Mouse (Mus musculus): ENCODE data around the gene Adgrd1.

The Adgrd1 gene

DNA sequence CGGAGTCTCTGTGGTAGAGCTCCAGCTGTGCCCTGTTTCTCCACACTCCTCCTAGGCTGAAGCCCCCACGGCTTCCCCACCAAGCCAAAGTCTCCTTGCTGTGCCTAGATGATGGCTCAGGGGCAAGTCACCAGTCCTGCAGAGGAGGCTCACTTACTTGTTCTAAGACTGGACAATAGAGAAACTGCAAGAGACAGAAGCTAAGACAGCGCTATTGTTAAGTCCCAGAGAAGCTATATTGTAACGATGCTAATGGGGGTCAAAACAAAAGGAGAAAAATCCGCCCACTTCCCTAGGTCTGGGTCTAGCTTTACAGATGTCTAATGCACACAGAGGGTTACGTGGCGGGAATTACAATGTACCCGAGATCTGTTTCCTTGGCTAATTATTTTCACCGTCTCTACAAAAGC is 59.4 kb downstream of the Adgrd1 start:
- DNase-seq (ENCODE audit: low spot score in 2 of 2) = no peak

DNA sequence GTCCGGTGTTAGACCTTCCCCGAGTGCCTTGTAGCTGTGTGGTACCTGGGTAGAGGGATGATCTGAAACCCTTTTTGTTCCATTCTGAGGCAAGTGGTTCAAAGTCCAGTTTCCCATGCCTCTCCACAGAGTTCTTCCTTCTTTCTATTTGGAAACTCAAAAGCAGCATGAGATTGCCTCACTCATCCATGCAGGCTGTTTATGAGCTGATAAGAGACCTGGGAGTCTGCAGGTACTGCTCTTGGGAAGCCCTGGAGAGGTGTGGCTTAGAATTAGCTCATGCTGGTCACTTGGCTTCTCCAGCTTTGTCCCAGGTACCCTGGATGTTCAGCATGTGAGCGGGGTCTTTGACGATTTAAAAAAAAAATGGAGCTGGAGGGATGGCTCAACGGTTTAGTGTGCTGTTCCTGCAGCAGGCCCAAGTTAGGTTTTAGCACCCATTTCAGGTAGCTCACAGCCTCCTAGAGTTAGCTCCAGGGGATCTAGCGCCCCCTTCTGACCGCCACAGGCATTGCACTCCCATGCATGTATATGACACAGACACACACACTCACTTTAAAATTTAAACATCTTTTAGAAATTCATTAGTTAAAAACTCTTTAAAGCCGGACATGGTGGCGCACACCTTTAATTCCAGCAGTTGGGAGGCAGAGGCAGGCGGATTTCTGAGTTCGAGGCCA is 65.0 kb downstream of the Adgrd1 start:
- no peak for DNase-seq (ENCODE audit: low spot score in 2 of 2)

DNA sequence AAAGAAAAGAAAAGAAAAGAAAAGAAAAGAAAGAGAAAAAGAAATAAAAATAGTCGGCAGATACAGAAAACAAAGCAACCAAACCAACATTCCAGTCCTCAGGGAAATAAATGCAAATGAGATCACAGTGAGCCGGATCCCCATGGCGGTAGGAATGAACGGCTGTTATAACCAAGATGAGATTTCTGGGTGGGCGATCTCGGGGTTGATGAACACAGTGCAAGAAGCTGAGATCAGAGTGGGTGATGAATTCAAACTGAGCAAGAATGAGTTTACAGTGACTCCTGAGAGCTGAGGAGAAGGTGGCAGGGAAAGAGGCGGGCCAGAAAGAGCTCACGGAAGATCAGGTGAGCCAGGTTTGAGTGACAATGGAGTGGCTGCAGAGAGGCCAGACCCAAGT is 66.9 kb downstream of the Adgrd1 start:
- no peak for DNase-seq (ENCODE audit: low spot score in 2 of 2)

DNA sequence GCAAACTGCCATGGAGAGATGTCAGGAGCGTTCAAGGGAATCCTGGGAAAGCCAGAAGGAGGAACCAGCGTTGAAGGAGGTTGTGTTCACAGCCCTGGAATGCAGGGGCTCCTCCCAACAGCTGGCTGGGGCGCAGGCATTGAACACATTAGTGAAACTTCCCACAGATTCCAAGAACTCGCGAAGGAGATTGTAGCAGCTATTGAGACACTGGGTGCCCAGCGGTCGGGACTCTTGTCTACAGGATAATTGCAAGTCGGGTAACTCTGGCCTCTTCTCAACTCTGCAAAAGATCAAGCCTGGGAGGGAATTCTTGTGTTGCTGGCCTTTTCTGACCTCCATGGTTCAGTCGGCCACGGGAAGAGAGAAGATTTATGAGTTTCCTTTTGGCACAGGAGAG is 67.5 kb downstream of the Adgrd1 start:
- DNase-seq (ENCODE audit: low spot score in 2 of 2) = no peak

DNA sequence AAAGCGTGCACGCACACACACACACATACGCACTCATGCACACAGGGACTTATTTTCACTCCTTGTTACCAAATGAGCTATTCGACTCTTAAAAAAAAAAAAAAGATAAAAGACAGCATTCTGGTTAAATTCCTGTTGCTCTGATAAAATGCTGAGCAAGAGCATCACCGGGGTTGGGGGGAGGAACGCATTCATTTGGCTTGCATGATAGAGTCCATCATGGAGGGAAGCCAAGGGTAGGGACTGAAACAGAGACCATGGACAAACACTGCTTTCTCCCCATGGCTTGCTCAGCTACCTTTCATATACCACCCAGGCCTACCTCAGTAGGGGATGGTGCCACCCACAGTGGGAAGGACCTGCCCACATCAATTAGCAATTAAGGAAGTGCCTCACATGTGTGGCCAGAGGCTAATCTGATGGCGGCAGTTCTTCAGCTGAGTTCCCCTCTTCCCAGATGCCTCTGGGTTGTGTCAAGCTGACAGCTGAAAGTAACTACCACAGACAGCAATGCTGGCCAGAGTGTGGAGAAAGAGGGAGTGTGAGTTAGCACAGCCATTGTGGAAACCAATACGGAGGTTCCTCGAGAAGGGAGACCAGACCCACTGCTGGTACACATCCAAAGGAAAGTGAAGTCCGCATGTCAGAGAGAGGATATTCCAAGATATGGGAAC is 68.5 kb downstream of the Adgrd1 start:
- no peak for DNase-seq (ENCODE audit: low spot score in 2 of 2)

DNA sequence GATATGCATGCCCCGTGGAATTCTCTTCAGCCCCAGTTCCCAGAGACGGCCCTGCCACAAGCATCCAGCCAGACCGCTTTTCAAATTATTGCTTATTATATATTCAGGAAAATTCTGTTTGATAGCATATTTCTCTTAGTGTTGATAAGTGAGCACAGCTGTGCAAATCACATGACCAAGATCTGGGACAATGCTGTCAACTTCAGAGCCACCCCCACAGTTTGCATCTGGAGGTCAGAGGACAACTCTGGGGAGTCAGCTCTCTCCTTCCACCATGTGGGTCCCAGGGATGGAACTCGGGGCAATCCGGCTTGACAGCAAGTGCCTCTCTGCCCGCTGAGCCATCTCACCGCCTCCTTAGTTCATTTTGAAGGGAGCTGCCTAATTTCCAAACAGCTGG is 69.0 kb downstream of the Adgrd1 start:
- no peak for DNase-seq (ENCODE audit: low spot score in 2 of 2)

DNA sequence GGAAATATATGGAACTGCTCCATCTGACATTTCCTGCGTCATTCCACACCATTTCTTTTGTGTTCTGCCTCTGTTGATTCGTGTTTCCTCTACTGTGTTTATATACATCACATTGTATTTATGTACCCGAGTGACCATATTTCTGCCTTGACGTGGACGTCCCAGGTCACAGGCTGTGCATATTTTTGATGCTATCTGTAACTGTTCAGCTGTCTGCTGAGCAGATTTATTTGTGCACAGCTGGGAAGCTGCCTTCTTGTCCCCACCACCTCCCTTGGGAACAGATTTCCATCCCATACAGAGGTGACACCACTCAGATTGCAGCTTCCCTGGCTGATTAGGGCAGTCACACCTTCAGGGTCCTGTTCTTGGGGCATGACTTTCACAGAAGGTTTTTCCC is 72.5 kb downstream of the Adgrd1 start:
- no peak for DNase-seq (ENCODE audit: low spot score in 2 of 2)

DNA sequence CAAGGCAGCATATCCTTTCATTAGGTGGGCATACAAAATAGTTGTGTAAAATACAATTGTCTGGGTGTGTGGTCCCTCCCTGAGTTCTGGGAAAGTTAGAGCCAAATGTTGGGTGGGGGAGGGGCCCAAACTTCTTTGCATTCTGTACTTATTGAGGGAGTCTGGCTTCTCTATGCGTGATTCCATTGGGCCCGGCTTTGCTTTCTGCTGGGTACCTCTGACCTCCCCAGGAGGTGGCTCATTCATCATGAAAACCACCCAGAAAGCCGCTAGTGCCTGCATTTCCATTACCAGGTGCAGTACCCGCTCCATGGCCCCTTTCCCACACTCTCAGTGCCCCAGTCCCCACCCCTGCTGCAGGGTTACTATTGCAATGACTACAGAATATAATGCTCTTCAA is 73.0 kb downstream of the Adgrd1 start:
- no peak for DNase-seq (ENCODE audit: low spot score in 2 of 2)

DNA sequence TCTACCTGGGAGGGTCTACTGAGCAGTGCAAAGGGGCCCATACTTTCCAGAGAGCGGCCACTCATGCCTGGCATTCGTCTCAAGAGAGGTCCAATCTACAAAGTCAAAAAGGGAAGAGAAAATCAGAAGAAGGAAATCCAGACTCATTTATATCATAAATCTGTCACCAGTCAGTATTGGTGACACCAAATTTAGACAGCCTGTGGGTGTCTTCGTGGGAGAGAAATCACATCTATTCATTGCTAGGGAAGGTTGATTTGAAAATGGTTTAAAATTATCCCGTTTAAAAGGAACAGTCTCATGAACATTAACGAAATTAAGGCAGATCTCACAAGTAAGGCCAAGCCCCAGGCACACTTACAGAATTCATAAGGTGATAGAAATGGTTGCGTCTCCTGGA is 76.0 kb downstream of the Adgrd1 start:
- no peak for DNase-seq (ENCODE audit: low spot score in 2 of 2)

DNA sequence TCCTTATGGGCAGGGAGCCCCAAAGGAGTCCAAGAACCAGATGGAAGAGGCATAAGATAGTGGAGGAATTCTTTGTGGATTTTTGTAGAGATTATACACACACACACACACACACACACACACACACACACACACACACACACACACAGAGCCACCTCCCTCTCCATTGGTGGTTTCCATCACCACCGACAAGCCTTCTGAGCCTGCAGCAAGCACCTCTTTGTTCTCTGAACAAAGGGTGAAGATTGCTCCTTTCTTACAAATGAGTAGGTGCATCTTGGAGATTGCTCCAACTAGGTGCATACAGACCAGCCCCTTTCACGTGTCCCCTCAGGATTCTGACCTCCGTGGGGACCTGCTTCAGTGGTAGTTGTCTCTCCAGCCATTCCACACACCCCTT is 79.4 kb downstream of the Adgrd1 start:
- no peak for DNase-seq (ENCODE audit: low spot score in 2 of 2)

DNA sequence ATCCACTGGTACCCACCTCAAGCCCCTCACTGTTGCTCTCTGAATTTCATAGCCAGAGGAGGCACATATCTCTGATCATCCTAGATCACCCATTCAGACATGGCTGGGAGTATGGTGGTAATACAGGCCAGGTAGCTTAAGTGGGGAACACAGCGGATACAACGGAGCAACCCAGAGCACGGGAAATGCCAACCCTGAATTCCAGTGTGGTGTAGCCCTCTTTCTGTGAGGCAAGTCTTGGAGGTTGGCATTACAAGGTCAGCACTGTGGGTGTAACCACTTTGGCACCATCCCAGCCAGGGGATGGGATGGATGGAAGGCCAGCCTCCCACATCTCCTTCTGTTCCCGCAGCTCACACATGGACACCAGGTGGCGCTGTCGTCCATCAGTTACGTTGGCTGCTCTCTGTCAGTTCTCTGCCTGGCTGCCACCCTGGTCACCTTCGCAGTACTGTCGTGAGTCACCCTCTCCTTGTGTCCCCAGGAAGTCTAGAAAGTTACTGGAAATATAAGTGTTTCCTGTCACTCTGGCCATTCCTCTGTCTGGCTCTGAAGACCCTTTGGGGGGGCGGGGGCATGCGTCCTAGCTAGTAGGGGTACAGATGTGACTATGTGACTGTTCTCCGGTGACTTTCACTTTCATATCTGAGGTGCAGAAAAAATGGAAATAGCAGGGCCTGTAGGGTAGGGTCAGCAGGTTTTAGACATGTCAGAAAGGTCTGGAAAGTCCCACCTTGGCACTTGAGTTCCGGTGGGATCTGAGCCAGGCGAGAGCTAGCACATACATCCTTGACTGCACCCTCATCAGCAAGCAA is 81.4 kb downstream of the Adgrd1 start:
- DNase-seq (ENCODE audit: low spot score in 2 of 2) = peak; percentile 67 to 87

DNA sequence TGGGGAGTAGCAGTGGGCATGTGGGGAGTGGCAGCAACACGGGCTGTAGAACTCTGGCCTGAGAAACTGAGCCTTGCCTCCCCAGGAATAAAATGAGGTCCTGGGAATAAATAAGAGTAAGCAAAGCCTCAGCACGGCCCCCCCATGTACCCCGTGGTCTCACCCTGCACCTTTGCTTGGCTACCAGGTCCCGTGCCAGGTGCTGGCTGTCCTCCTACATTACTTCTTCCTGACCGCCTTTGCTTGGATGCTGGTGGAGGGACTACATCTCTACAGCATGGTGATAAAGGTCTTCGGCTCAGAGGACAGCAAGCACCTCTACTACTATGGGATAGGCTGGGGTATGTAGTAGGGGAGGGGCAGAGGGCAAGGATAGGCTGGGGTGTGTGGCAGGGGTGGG is 82.8 kb downstream of the Adgrd1 start:
- DNase-seq (ENCODE audit: low spot score in 2 of 2) = no peak

DNA sequence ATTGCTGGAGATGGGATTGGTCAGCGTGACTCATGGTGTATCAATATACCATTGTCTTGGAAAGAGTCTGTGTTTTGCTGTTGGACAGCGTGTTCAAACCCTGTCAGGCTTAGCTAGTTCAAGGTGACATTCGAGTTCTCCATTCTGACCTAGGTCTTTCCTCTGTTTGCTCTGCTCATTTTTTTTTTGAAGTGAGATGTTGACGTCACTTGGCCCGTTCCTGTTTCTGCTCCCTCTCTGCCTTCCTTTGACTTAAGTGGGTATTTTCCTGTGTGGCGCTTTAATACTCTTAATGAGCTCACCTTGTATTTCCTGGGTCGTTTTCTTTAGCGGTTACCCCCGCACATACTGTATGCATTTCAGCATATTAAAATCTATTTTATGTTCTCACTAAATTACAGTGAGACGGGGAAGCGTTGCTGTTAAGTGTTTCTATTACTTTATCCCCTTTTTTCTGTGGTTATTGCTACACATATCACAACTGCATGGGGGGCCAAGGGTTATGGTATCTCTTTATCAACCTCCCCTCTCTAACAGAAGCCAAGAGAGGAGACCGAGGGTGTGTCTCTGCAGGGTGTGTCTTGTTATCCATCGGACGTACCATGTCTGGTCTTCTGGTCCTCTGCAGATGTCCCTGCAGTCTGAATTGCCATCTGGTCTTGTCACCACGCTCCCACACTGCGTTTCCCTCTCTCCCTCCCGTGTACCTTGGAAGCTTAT is 83.6 kb downstream of the Adgrd1 start:
- DNase-seq (ENCODE audit: low spot score in 2 of 2) = no peak

DNA sequence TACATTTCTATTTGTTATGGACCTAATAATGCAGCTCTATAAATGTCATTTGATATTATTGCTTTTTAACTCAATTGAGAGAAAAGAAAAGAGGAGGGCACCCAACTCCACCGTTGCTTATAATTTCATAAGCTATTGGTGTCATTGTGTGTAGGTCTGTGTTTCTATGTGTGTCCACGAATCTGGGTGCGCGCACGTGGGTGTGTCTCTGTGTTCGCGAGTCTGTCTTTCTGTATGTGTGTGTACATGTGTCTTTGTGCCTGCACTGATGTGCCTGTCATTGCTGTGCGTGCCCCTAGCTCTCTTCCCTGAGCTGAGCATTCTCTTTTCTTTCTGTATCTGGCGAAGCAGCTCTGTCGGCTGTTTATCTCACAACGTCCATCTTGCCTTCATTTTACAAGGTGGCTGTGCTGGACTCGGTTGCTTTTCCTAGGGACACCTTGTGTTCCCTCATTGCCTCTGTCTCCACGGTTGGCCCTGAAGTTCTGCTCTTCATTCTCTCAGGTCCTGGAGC is 84.2 kb downstream of the Adgrd1 start:
- DNase-seq (ENCODE audit: low spot score in 2 of 2) = no peak

DNA sequence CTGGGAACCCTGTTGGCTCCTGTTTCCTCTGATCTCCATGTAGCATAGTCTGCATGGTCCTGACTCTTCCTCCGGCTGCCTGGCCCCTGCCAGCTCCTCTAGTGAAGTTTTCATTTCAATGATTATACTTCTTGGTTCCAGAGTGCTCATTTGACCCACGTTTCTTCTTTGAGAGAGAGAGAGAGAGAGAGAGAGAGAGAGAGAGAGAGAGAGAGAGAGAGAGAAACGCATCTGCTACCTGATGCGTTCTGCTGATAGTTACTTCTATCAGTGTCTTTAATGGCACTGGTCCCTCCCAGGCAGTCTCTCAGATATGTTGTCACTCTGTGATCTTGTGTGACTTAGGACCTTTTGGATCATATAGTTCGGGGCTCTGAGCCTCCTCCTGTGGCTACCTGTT is 84.9 kb downstream of the Adgrd1 start:
- no peak for DNase-seq (ENCODE audit: low spot score in 2 of 2)

DNA sequence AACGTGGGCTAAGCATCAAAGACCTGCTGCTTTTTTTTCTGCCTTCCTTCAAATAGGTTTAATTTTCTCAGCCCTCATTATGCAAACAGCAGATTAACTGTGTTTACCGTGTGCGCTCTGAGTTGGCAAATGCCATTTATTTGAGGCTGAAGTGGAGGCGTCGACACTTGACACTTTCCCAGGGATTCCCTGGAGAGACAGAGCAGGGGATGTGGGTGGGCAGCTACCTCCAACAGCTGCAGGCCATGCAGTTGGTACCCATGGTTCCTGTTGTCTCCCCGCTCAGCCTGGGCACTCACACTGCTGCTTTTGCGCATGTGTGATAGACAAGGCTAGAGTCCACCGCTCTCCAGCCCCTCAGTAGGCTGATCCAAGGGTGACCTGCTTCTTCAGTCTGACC is 86.0 kb downstream of the Adgrd1 start:
- DNase-seq (ENCODE audit: low spot score in 2 of 2) = no peak

DNA sequence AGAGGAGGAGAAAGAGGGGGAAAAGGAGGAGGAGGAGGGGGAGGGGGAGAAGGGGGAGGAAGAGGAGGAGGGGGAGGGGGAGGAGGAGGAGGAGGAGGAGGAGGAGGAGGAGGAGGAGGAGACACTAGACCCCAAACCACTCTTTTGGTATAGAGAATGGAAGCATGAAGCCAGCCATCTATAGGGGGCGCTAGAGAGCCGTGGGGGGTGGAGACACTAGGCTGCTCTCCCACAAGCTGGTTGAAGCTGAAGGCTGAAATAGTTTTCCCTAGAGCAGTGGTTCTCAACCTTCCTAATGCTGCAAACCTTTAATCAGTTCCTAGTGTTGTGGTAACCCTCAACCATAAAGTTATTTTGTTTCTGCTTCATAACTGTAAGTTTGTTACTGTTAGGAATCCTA is 89.7 kb downstream of the Adgrd1 start:
- peak in 1 of 2 experiments; percentile 55 for DNase-seq (ENCODE audit: low spot score in 2 of 2)

DNA sequence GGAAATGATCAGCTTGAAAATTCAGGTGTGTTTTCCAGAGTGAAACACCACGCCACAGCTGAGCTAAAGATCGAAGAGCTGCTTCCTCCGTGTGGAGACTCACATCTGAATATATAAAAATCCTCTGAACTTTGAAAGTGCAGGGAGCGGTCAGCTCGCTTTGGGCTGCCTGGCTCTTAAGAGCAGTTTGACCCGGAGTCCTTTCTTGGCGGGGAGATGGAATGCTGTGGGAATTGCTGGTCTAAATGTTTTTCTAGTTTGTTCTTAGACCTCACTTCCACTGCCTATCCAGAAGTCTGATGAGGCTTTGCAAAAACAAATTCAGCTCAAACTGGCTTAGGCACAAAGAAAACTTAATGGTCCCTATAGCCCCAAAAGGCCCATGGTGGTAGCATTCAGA is 90.4 kb downstream of the Adgrd1 start:
- DNase-seq (ENCODE audit: low spot score in 2 of 2) = no peak

DNA sequence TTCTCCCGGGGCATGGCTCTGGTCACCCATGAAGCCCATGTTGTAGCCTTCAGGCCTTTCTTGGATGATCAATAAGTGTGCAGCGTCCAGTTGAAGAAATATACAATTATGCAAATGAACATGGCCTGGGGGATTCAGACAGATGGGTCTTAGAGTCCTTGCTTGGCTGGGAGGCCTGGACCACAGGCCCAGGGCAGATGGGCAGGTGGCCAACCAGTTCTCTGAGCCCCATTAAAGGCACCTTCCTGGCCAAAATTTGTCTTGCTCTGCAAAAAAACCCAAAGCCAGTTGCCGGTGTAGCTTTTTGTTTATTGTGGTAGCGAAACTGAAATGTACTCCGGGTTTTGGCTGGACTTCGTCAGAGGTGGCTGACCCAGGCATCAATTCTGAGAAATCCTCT is 92.5 kb downstream of the Adgrd1 start:
- no peak for DNase-seq (ENCODE audit: low spot score in 2 of 2)

DNA sequence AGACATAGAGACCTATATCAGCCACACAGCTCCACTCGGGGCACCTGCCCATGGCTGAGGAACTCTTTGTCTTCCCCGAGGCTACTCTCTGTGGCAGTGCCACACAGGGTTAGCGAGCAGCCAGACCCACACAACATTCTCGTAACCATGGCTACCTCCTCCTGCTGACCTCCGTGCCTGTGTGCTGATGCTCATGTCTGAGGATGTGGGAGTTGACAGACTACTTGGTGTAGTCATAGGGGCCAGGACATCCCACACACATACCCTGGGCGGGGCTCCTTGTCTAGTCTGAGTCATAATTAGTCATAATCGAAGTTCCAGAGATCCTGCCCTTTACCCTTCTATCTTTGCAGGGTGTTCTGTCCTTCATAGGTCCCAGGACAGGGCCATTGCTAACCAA is 93.5 kb downstream of the Adgrd1 start:
- DNase-seq (ENCODE audit: low spot score in 2 of 2) = no peak

DNA sequence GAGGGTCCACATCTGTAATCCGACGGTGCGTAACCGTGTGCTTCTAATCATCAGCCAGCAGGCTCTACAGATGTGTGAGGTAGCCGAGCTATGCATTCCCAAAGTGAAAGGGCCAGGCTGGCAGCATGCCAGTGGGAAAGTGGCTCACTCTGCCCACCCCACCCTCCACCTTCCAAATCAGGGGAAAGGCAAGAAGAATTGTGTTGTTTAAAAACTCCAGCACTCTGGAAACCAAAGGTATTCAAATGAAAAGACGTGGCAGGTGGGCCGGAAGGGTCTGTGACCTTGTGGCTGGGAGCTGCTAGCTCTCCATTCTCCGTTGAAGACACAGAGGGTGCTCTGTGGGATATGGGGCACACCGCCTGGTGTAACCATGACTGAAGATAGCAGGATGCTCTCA is 100.0 kb downstream of the Adgrd1 start:
- no peak for DNase-seq (ENCODE audit: low spot score in 2 of 2)

DNA sequence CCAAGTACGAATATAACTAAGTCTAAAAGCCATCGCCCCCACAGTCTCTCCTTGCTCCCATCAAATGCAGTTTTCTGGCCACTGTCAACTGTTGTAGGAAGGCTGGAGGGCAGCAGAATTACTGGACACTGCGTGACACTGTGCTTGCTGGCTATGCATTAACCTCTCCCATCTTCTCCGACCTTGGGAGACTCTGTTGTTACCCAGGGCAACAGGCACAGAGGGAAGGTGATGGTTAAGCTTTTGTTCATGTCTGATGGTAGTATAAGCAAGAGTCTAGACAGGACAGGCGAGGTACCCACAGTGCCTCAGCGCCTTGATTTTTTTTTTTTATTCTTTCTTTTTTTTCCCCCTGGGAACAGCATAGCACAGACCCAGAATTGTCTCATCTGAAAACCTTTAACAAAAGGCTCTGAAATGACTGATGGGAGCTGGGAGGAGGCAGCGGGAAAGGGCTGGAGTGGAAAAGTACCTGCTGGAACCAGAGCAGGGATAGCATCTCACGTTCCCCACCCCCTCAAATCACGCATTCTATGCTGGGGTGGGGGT is 100.5 kb downstream of the Adgrd1 start:
- no peak for DNase-seq (ENCODE audit: low spot score in 2 of 2)

Measured in spleen, postnatal 10 days (tissue).